Mouse (Mus musculus): ENCODE data around the gene Trim44.

Gene Trim44

GRCm38 (mm10) chr2:102362896-102363530 lies 44.6 kb downstream of the Trim44 start:
- no peak for DNase-seq

GRCm38 (mm10) chr2:102362266-102362665 lies 45.4 kb downstream of the Trim44 start:
- DNase-seq, result no peak

GRCm38 (mm10) chr2:102356879-102357695 lies 50.5 kb downstream of the Trim44 start:
- DNase-seq, result no peak

DNA sequence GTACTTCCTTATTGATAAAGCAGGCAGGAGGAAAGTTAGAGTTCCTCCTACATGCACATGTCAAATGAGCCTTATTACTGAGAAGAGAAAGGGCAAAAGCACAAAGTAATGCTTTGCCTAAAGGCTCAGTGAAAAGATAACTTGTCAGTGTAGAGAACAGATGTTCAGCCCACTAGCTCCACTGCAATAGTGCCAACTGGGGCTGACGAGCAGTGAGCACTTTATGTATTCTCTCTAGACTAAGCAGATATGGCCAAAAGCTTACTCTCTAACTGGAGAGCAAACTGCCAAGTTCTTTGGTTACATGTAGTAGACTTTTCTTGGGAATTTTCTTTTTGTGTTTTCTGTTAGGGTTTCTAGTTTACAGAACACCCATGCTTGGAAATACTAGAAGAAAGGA lies 53.6 kb downstream of the Trim44 start:
- DNase-seq, result no peak

DNA sequence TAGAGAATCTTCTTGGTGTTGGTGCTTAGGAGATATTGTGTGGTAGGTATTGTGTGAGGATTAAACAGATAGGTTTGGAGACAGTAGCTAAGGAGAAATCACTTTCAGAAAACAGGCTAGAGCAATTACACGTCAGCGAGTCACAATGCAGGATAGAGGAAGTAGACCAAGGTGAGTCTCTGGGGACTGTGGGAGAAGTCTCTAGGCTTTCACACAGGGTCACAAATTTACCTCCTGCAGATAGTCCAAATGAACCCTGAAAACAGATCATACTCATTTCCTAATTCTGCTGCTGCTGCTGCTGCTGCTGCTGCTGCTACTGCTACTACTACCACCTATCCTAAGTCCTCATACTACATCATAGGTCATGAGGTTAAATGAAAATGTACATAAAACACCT lies 66.2 kb downstream of the Trim44 start:
- DNase-seq, result no peak

- no peak for DNase-seq
Measured at GRCm38 (mm10) chr2:102336816-102337215, 70.8 kb downstream of the Trim44 start.

DNA sequence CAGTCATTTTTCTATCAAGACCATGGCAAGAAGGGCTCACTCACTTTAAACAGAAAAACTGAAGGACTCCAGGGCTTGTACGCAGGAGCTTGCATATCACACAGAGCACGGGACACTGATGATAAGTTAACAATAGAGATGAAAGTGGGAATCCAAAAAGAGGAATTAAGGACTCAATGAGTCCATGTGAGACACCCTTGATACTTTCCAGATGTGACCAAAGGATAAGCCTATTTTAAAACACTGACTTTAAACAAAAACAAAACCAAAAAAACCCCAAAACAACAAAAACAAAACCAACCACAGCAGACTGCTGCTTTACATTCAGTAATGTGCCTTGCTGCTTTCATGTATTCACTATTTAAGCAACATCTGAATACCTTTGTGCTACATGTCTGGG lies 75.7 kb downstream of the Trim44 start:
- no peak for DNase-seq

- DNase-seq, result no peak
Measured at GRCm38 (mm10) chr2:102331092-102331491, 76.5 kb downstream of the Trim44 start.

- DNase-seq, result no peak
Measured at GRCm38 (mm10) chr2:102325921-102326320, 81.7 kb downstream of the Trim44 start.

DNA sequence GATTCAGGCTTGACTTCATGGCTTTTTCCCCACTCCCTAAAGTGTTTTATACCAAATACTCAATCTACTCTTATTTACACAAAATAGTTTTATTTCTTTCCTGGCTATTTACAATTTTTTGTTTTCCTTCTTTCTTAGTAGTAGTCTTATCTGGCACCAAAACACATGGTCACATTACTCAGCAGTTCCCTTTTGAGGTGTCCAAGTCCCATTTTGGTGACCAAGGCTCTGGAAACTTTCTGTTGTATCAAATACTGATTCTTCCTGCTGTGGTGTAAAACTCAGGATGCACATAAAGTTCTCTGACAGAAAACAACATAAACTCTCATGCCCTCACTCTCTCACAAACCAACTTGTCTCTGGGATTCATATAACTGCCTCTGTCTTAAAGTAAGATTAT lies 83.3 kb downstream of the Trim44 start:
- DNase-seq, result no peak

DNA sequence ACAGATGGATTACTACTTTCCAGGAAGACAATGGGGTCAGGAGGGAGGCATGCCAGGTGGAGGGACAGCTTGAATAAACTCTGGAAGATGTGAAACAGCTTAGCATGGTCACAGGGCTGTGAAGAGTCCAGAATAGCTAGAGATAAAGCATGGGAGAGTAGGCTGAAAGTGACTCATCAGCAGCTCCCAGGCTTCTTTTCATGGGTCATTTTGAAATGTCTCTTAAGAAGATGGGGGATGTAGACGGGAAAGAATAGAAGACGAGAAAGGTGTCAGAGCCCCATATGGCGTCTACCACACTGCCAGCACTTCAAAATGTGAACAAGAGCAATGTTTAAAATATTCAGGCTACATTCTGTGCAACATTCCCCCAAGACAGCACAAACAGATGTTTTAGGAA lies 91.1 kb downstream of the Trim44 start:
- no peak for DNase-seq

- no peak for DNase-seq
Measured at GRCm38 (mm10) chr2:102315153-102315552, 92.5 kb downstream of the Trim44 start.

DNA sequence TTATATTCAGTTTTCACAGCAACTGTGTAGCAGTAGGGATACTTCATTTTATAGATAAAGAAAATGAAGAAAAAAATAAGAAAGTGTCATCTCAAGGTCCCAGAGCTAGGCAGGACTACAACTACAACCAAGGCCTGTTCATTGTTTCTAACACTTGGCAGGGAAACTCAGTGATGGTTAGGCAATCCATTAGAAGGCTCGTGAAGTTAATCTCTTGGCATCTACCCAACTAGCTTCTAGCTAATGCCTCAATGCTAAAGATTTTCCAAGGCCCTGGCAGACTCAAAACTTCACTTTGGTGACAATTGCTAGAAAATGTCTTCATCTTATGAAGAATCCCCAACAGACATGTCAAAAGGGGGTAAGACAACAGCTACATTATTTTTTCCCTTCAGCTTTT lies 93.0 kb downstream of the Trim44 start:
- DNase-seq, result no peak

DNA sequence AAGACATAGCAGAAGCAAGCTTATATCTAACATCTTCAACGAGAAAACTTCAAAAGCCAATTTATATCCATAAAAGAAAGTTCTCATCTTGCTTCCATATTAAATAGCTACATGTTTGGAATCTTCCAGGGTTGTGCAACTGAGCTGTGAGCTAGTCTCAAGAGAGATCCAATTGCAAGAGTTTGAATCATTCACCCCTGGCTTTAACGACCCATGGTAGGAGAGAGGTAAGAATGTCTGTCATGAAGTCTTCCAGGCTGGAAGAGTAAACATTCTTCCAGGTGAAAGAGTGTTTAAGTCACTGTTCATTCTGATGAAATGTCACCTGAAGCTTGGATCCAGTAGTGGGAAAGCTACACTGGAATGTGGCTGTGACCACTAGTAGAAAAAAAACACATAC lies 93.6 kb downstream of the Trim44 start:
- DNase-seq, result no peak

DNA sequence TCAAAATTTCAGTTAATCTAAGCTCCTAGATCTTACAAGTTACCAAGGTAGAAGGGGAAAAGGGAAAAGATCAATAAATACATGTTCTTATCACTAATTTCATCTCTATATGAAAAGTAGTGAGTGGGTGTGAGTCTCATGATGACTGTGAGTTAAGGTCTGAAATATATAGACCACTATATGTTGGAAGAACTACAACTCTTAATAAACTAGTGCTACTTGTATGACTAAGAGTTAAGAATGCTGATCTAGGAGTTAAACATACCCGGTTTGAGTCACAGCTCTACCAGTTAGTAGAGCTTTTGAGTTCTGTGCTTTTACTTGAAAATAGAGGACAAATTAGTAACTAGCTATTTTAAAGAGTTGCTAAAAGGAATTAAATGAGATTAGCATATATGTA lies 94.7 kb downstream of the Trim44 start:
- no peak for DNase-seq

DNA sequence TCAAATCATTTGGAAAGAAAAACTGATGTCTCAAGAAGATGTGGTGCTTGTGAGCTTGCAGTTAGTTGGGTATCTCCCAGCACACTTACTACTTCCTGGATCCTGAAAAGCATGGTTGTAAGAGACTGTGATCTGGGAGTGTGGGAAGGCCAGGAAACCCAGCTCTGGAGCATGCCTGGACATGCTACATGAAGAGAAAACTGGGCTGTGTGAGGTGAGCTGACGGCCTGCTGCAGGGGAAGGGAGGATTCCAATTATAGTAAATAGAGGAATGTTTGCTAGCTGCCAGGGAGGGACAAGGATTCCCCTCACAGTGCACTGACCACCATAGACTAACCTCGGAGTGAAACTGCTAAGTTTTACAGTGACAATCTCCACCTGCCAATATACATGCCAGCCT lies 104.4 kb downstream of the Trim44 start:
- no peak for DNase-seq

DNA sequence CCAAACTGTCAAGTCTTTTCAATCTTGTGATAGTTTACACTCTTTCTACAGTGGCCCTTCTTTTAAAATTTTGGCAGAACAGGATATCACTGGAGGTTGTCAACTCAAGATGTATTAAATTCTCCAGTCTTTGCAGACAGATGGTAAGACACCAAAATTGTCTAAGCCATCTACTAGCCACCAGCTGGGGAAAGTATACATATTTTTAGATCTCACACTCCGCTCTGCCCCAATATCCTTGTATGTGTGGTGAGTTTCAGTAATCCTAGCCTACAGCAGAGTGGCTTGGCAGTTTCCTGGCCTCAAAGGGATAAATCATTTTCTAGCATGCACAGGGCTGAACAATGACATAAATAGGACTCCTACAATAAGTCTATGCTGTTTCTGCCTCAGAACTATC lies 105.1 kb downstream of the Trim44 start:
- no peak for DNase-seq

DNA sequence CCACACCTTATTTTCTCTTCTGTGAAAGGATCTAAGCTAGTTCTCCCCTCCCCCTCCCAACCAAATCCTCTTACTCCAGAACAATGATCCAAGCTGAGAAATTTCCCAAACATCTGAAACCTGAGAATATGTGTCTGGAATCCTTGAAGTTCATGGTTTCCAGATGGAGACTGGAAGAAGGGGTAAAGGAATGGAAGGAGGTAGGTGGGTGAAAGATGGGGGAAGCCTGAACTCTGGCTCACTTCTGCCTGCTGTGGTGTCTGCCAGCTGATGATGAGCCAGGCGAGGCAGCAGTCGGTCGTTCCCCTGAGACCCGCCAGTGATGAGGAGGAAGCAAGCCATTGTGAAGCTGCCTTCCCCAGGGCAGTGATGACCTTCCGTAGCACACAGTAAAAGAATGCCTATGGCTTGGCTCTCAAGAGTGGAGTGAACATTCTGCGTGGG lies 112.8 kb downstream of the Trim44 start:
- no peak for DNase-seq

GRCm38 (mm10) chr2:102293181-102293580 lies 114.4 kb downstream of the Trim44 start:
- DNase-seq, result no peak

DNA sequence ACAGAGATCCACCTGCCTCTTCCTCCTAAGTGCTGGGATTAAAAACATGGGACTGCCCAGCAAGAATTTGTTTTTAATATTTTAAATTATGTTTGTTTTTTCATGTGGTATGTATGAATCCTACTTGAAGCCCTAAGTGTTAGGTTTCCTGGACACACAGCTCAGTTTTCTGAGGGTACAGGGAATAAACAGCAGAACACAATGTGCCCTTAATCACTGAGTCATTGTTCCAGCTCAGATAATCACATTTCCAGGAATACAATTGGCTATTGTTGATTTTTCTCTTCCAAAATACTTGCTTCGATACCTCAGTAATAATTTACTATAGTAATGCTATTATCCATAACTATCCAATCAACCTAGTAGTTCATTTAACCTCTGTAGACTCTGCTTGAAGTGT lies 115.6 kb downstream of the Trim44 start:
- DNase-seq, result no peak

DNA sequence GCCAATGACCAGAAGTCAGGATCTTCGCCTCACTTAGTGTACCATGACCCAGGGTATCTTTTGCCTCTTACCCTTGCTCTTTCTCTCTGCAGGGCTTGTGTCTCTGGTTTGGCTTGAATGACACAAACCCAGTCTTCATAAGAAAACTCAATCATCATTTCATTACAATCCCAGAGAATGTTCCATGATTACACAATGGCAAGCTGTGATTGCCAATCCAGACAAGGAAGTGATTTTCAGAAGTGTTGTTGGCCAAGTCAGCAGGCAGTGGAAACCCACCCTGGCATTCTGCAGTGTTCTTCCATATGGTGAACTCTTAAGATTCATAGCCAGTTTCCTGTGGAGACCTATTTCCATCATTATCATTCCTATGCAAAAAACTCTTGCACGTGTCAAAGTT lies 116.1 kb downstream of the Trim44 start:
- DNase-seq, result no peak

DNA sequence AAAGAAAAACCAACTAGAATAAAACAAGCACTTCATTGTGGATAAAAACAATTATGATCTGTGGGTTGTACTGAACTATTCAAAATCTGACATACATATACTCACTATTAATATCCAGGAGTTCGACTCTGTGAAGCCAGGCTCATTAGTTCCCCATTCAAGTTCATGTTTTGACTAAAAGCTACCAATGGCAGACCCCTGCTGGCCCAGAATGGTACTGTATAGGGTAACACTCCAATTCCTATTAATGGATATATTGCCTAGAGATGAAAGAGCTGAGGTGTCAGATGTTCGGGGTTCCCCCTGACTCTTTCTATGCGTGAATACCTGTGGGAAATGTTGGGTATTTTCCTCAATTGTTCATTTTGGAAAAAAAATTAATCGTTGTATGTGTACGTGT lies 117.6 kb downstream of the Trim44 start:
- DNase-seq, result peak; percentile 85

DNA sequence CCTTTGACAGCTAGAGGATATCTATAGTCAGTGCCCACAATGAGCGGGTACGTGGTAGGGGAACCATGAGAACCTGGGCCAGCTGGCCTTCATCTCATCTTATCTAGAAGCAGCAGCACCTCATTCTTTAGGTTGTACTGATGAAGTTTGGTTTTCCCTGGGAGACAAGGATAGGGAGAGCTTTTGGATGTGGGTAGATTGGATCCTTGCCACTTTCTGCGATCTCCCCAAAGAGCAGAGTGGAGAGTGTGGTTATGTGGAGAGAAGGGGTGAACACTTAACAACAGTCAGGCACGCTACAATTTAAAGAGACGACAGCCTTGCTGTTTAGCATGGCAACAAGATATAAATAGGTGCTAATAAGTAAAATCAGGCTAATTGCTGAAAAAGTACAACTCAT lies 119.0 kb downstream of the Trim44 start:
- no peak for DNase-seq

DNA sequence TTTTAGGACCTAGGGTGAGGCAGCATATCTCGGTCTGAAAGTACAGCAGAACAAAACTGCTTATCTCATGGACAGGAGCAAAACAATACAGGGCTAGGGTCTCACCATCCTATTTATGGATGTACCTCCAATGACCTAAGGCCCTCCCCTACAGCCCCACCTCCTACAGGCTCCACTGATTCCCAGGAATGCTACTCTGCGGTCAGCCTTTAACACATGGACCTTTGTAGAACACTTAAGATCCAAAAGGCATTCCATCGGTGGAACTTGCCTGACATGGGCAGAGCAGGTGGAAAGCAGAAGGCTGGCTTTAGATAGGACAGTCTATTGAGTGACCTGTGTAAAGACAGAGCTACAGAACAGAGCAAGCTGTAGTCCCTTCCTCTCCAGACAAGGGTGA lies 120.3 kb downstream of the Trim44 start:
- DNase-seq, result no peak

- DNase-seq, result no peak
Measured at GRCm38 (mm10) chr2:102282081-102282480, 125.5 kb downstream of the Trim44 start.

All from thymus, postnatal 4 days (tissue).